Mouse (Mus musculus) neural tube, embryonic 12.5 days (tissue): ENCODE results near the gene Isg20. TPM values are rescaled to one million over a fixed set of nuclear protein-coding genes. Genes with fewer than 3 reads are reported as not detected.

Experiments
- ATAC-seq: fragments of 200-750 bp; cut with Nextera tagmentation; 2 replicates; pipeline ENCODE4 v1.8.0; 2017; ENCODE audit warnings: low read depth, mild to moderate bottlenecking, moderate TSS enrichment, moderate library complexity; ENCODE audit not compliant: low FRiP score
- H3K27ac ChIP-seq: fragments of 300-500 bp; sonication (generic); 2 replicates; pipeline ENCODE4 v1.5.1; 2016
- H3K27me3 ChIP-seq: fragments of 300-500 bp; sonication (generic); replicated peaks from 2 replicates; pipeline ENCODE4 v1.6.1; 2016; ENCODE audit warnings: mild to moderate bottlenecking
- H3K36me3 ChIP-seq: fragments of 300-500 bp; sonication (generic); 2 replicates; pipeline ENCODE4 v1.6.1; 2016; ENCODE audit warnings: mild to moderate bottlenecking
- H3K4me1 ChIP-seq: fragments of 300-500 bp; sonication (generic); 2 replicates; pipeline ENCODE4 v1.6.1; 2016
- H3K4me2 ChIP-seq: fragments of 300-500 bp; sonication (generic); replicated peaks from 2 replicates; pipeline ENCODE4 v1.6.1; 2016; ENCODE audit warnings: mild to moderate bottlenecking
- H3K4me3 ChIP-seq: fragments of 300-500 bp; sonication (generic); 2 replicates; pipeline ENCODE4 v1.5.1; 2016
- H3K9ac ChIP-seq: fragments of 300-500 bp; sonication (generic); 2 replicates; pipeline ENCODE4 v1.6.1; 2016; ENCODE audit warnings: mild to moderate bottlenecking
- H3K9me3 ChIP-seq: fragments of 300-500 bp; sonication (generic); 2 replicates; pipeline ENCODE4 v1.6.1; 2016; ENCODE audit warnings: mild to moderate bottlenecking
- WGBS: fragments of 180-500 bp; shearing (Covaris S2); methylation state at CpG from one replicate; pipeline ENCODE4 v1.1.7; 2016; 5-methylcytosine and 5-hydroxymethylcytosine counted together
- polyA plus RNA-seq: library from polyadenylated mRNA; unstranded; fragments of >200 nt; fragmentation: Nextera tagmentation; extraction: Ambion mirVana; gene quantifications from 2 replicates; pipeline ENCODE4 v1.2.1, GENCODE M21; 2016

The Isg20 gene
- polyA plus RNA-seq, 1 experiment from 2014 or later, result 0.41 TPM

- Histone ChIP-seq H3K4me1 (peaks cover 63% of the 10 kb centered on the region), H3K9ac (peak overlapping the region; percentile 33; the same call in 1 of the 2 replicates), H3K36me3 (no peaks in the 10 kb centered on the region), H3K27me3 (0 out of 2 replicates have a peak, but pooled peaks cover 6% of the 10 kb centered on the region), H3K4me3 (peak overlapping the region; percentile 3; the same call in 1 of the 2 replicates), H3K9me3 (no peaks in the 10 kb centered on the region), H3K4me2 (peak overlapping the region; percentile 78), H3K27ac (no peak overlapping the region)
- WGBS, result 4% methylated on average over 6 of the region's 6 CpGs
- peak; percentile 22; the same call in 1 of the 2 replicates for ATAC-seq
Observed at GRCm38 (mm10) chr7:78884139-78884538, 29.1 kb upstream of the Isg20 start.

- no peak overlapping the region for H3K27ac ChIP-seq
- H3K36me3 ChIP-seq, result no peaks in the 10 kb centered on the region
- no peak for ATAC-seq
- no peak overlapping the region for H3K4me3 ChIP-seq
- peaks cover 63% of the 10 kb centered on the region for H3K4me1 ChIP-seq
- peak overlapping the region; percentile 50 for H3K4me2 ChIP-seq
- H3K9ac ChIP-seq, result 0 out of 2 replicates have a peak overlapping the region, but pooled peaks have one; percentile 27
- H3K9me3 ChIP-seq, result no peaks in the 10 kb centered on the region
- H3K27me3 ChIP-seq, result 0 out of 2 replicates have a peak, but pooled peaks cover 7% of the 10 kb centered on the region
- 75% methylated on average over 5 of the region's 5 CpGs for WGBS
Observed at GRCm38 (mm10) chr7:78885404-78885803, 27.8 kb upstream of the Isg20 start.

- H3K9ac ChIP-seq, result peak overlapping the region; percentile 34; the same call in 1 of the 2 replicates
- no peaks in the 10 kb centered on the region for H3K9me3 ChIP-seq
- ATAC-seq, result peak; percentile 15; the same call in 1 of the 2 replicates
- H3K27me3 ChIP-seq, result 0 out of 2 replicates have a peak, but pooled peaks cover 7% of the 10 kb centered on the region
- no peaks in the 10 kb centered on the region for H3K36me3 ChIP-seq
- WGBS, result 20% methylated on average over 4 of the region's 4 CpGs
- H3K27ac ChIP-seq, result no peak overlapping the region
- no peak overlapping the region for H3K4me3 ChIP-seq
- peaks cover 58% of the 10 kb centered on the region for H3K4me1 ChIP-seq
- H3K4me2 ChIP-seq, result peak overlapping the region; percentile 50
Observed at GRCm38 (mm10) chr7:78886496-78886895, 26.7 kb upstream of the Isg20 start.

GRCm38 (mm10) chr7:78887431-78887842, 25.8 kb upstream of the Isg20 start:
- WGBS, result 14% methylated on average over 9 of the region's 9 CpGs
- H3K4me3 ChIP-seq, result peak overlapping the region; percentile 1; the same call in 1 of the 2 replicates
- H3K36me3 ChIP-seq, result no peaks in the 10 kb centered on the region
- ATAC-seq, result peak; percentile 11; the same call in 1 of the 2 replicates
- 0 out of 2 replicates have a peak, but pooled peaks cover 7% of the 10 kb centered on the region for H3K27me3 ChIP-seq
- peaks cover 51% of the 10 kb centered on the region for H3K4me1 ChIP-seq
- H3K9ac ChIP-seq, result peak overlapping the region; percentile 34; the same call in 1 of the 2 replicates
- peak overlapping the region; percentile 50 for H3K4me2 ChIP-seq
- peak overlapping the region; percentile 58 for H3K27ac ChIP-seq
- H3K9me3 ChIP-seq, result no peaks in the 10 kb centered on the region

- H3K9me3 ChIP-seq, result no peaks in the 10 kb centered on the region
- 3% methylated on average over 16 of the region's 16 CpGs for WGBS
- no peak overlapping the region for H3K4me2 ChIP-seq
- ATAC-seq, result no peak
- no peak overlapping the region for H3K27ac ChIP-seq
- H3K36me3 ChIP-seq, result no peaks in the 10 kb centered on the region
- peaks cover 28% of the 10 kb centered on the region for H3K4me1 ChIP-seq
- no peak overlapping the region for H3K4me3 ChIP-seq
- H3K9ac ChIP-seq, result no peak overlapping the region
- 0 out of 2 replicates have a peak, but pooled peaks cover 3% of the 10 kb centered on the region for H3K27me3 ChIP-seq
Observed at GRCm38 (mm10) chr7:78890641-78891040, 22.6 kb upstream of the Isg20 start.

- peaks cover 17% of the 10 kb centered on the region for H3K4me1 ChIP-seq
- H3K9ac ChIP-seq, result no peak overlapping the region
- no peak for ATAC-seq
- 0 out of 2 replicates have a peak, but pooled peaks cover 3% of the 10 kb centered on the region for H3K27me3 ChIP-seq
- 87% methylated on average over 10 of the region's 10 CpGs for WGBS
- no peak overlapping the region for H3K4me3 ChIP-seq
- H3K27ac ChIP-seq, result no peak overlapping the region
- no peaks in the 10 kb centered on the region for H3K9me3 ChIP-seq
- no peak overlapping the region for H3K4me2 ChIP-seq
- no peaks in the 10 kb centered on the region; the same call in 1 of the 2 replicates for H3K36me3 ChIP-seq
Observed at GRCm38 (mm10) chr7:78893917-78894316, 19.3 kb upstream of the Isg20 start.

- Histone ChIP-seq H3K36me3 (no peaks in the 10 kb centered on the region; the same call in 1 of the 2 replicates), H3K4me3 (peak overlapping the region; percentile 90), H3K27me3 (no peaks in the 10 kb centered on the region), H3K9ac (peak overlapping the region; percentile 71; the same call in 1 of the 2 replicates), H3K4me2 (peak overlapping the region; percentile 88), H3K27ac (no peak overlapping the region), H3K4me1 (peaks cover 17% of the 10 kb centered on the region), H3K9me3 (no peaks in the 10 kb centered on the region)
- WGBS, result 61% methylated on average over 13 of the region's 13 CpGs
- ATAC-seq, result no peak
Observed at GRCm38 (mm10) chr7:78895021-78895652, 18.1 kb upstream of the Isg20 start.

- H3K27ac ChIP-seq, result no peak within 1 kb of the TSS
- under 1% methylated on average over 53 of the region's 53 CpGs for WGBS
- H3K9me3 ChIP-seq, result no peaks in the 10 kb centered on the region
- ATAC-seq, result peak; percentile 100
- H3K27me3 ChIP-seq, result no peaks in the 10 kb centered on the region
- H3K4me2 ChIP-seq, result peak within 1 kb of the TSS; percentile 88
- peak within 1 kb of the TSS; percentile 71 for H3K9ac ChIP-seq
- H3K4me1 ChIP-seq, result peaks cover 17% of the 10 kb centered on the region
- no peaks in the 10 kb centered on the region; the same call in 1 of the 2 replicates for H3K36me3 ChIP-seq
- H3K4me3 ChIP-seq, result peak within 1 kb of the TSS; percentile 90
Observed at GRCm38 (mm10) chr7:78895653-78896333, 17.4 kb upstream of the Isg20 start, which contains the start of gene Aen. Gene Aen, plus strand, starts transcription at chr7:78895854.

GRCm38 (mm10) chr7:78897567-78897966, 15.7 kb upstream of the Isg20 start:
- 93% methylated on average over 3 of the region's 3 CpGs for WGBS
- peaks cover 17% of the 10 kb centered on the region for H3K4me1 ChIP-seq
- ATAC-seq, result no peak
- H3K9ac ChIP-seq, result no peak overlapping the region
- no peaks in the 10 kb centered on the region for H3K27me3 ChIP-seq
- H3K4me2 ChIP-seq, result no peak overlapping the region
- no peaks in the 10 kb centered on the region for H3K9me3 ChIP-seq
- no peak overlapping the region for H3K4me3 ChIP-seq
- peaks cover 9% of the 10 kb centered on the region for H3K36me3 ChIP-seq
- no peak overlapping the region for H3K27ac ChIP-seq

- Histone ChIP-seq H3K4me3 (no peak overlapping the region), H3K36me3 (peaks cover 50% of the 10 kb centered on the region), H3K4me2 (no peak overlapping the region), H3K9me3 (no peaks in the 10 kb centered on the region), H3K27me3 (no peaks in the 10 kb centered on the region), H3K4me1 (no peaks in the 10 kb centered on the region), H3K9ac (no peak overlapping the region), H3K27ac (no peak overlapping the region)
- 94% methylated on average over 6 of the region's 6 CpGs for WGBS
- no peak for ATAC-seq
Observed at GRCm38 (mm10) chr7:78903174-78903870, 9.9 kb upstream of the Isg20 start.

GRCm38 (mm10) chr7:78904175-78904574, 9.0 kb upstream of the Isg20 start:
- Histone ChIP-seq H3K36me3 (peaks cover 50% of the 10 kb centered on the region), H3K4me3 (no peak overlapping the region)
- WGBS, result 93% methylated on average over 2 of the region's 2 CpGs

GRCm38 (mm10) chr7:78909026-78909425, 4.2 kb upstream of the Isg20 start:
- Histone ChIP-seq H3K27me3 (no peaks in the 10 kb centered on the region), H3K27ac (no peak overlapping the region), H3K4me3 (no peak overlapping the region), H3K9me3 (no peaks in the 10 kb centered on the region), H3K36me3 (peaks cover 35% of the 10 kb centered on the region), H3K4me1 (peaks cover 24% of the 10 kb centered on the region), H3K4me2 (no peak overlapping the region), H3K9ac (no peak overlapping the region)
- no peak for ATAC-seq
- WGBS, result 94% methylated on average over 6 of the region's 6 CpGs

More at GRCm38 (mm10) chr7:78904175-78904574, 9.0 kb upstream of the Isg20 start:
- no peak for ATAC-seq
- no peaks in the 10 kb centered on the region for H3K27me3 ChIP-seq
- no peaks in the 10 kb centered on the region for H3K9me3 ChIP-seq
- no peak overlapping the region for H3K27ac ChIP-seq
- H3K4me2 ChIP-seq, result no peak overlapping the region
- no peak overlapping the region for H3K9ac ChIP-seq
- no peaks in the 10 kb centered on the region for H3K4me1 ChIP-seq
